Mouse (Mus musculus): ENCODE data around the gene Pmvk.

The Pmvk gene

DNA sequence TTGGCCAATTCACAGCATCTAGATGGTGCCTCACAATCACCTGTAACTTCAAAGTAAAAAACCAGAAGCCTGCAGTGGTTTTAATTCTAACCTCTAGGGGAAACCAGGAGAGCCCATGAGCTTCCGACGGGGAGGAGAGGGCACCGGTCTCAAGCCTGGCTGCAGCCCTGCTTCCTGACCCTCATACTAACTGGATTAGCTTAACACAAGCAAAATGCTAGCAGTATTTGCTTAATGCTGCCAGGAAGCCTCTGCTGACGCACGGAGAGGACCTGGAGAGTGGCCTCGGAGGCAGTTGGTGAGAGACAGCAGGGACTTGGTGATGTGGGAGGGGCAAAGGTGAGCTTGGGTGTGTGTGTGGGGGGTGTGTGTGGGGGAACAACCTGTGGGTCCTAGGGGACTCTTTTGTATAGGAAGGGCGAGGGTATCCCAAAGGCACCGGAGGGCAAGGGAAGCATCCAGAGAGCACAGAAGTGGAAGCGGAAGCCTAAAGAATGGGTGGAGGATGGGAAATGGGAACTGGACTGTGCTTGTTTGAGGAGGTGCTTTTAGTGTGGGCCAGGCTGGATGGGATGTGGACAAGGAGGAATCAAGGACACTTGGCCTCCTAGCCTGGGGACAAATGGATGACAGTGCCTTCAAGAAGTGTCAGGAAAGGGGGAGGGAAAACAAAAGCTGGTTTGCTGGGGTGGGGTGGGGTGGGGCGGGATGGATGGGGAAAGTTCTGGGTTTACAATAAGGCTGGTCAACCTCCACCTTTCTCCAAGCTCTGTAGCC lies at the start of gene Pmvk:
Gene Pmvk (plus strand): TSS at position 141 of the 777 bp plus-strand sequence.
- peak; percentile 84 for DNase-seq (ENCODE audit: low read depth, low spot score)

DNA sequence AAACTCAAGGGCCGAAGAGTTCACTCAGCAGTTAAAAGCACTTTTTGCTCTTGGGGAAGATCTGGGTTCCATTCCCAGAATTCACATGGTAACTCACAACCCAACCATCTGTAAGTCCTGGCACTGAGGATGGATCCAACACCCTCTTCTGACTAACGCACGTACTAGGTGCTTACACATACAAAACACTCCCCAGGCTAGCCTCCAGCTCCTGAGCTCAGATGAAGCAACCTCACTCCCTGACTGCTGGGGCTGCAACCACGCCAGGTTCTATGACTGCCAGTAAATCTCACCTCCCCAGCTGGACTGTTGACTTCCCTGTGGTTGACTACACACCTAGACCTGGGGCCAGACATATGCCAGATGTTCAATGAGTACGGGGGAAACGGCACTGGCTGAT lies 47.5 kb upstream of the Pmvk start:
- no peak for DNase-seq (ENCODE audit: low read depth, low spot score)

DNA sequence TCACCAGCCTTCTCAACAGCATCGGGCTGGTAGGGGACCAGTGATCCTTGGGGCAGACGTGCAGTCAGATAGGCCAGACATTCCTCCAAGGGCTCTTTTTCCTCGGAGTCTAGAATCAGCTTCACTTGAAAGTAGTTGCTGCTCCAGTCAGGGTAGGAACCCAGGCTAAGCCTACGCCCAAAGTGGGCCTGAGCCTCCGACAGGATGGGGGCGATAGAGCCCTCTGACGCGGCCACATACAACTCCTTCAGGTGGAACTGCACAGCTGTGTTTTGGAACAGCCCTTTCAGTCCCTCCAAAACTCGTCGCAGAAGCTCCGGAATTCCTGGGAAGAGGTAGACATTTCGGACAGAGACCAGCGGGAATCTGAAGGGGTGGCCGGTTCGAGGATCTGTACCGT lies 45.9 kb upstream of the Pmvk start:
- peak; percentile 65 for DNase-seq (ENCODE audit: low read depth, low spot score)

DNA sequence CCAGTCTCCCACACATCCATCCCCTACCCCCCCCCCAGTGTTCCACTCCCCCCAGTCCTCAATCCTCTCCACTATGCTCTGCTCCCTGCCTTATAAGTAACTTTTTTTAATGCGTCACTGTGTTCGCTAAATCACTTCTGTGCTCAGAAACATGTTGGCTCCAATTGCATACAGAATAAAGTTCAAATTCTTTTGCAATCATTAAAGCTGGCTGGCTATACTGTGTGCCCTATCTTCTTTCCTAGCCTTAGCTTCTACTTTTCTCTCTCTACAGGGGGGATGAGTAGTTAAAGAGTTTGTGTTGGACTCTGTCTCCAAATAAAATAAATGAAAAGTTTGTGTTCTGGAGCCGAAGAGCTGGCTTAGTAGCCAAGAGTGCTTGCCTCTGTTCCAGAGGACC lies 44.6 kb upstream of the Pmvk start:
- no peak for DNase-seq (ENCODE audit: low read depth, low spot score)

DNA sequence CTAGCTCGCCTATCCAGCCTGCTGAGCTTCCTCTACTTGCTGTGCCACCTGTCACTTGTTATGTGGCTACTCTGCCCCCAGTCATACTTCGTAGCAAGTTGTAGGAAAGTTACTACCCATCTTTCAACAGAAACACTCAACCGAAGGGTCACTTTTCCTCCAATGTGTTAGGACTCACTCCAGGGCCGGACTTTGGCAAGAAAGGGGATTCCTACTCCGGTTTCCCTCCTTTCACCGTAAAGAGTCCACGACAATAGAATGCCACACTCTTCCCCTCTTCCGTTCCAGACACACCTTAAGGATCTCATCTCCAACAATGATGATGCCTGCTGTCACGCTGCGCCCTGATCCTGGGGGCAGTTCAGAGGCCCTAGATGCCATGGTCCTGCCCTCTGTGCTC lies 43.5 kb upstream of the Pmvk start:
- DNase-seq (ENCODE audit: low read depth, low spot score) = no peak

DNA sequence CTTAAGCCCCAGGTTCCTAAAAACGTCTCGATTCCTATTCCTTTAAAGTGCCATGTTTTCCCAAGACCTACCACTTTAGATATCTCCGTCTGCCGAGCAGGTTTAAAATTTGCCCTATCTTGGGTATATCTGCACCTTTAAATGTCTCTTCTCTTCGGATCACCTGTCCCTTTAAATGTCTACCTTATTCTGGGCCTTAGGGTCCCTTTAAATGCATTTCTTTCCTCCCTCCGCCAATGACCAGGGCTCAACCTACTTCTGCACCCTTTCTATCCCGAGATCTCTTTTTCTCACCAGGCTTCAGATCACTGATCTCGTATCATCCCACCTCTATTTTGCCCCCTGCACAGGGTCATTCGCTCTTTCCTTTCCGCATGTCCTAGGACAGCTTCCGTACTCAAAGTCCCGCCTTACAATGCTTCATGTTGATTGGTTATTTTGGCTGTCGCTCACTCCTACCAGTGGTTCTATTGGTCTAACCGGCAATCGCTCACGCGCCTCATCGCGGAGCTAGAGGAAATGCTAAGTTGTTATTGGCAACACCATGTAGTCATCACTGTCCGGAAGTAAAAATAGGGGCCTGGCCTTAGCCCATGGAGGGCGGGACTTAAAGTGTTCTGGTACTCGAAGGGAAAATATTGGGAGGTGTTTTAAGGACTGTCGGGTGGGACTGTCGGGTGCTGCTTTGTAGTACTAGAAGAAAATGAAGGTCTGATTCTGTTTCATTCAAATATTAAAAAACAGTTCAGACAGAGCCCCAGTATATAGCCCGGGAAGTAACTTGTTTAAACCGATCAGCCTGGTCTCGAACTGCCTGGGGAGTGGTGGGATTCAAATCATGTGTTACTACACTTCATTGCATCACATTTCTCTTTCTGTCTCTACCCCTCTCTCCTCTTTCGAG lies 42.6 kb upstream of the Pmvk start, which contains the start of gene Flad1:
Gene Flad1 (minus strand): TSS at position 381 of the 904 bp plus-strand sequence.
- DNase-seq (ENCODE audit: low read depth, low spot score) = peak; percentile 100

DNA sequence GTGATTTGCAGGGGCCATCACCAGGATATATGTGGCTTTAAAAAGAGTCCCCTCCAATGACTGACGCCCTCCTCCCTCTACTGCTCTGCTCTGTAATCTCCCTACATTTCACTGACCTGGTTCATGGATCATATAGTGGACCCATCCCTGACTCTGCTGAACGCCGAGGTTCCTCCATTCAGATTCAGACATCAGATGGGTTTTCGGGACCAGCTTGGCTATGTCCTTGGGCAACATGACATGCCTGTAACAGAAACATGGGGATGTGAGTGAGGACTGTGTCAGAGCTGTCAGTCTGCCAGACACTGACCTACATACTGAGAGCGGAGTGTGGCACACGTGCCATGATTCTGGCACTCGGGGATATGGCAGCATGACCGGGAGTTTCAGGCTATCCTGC lies 38.2 kb upstream of the Pmvk start:
- DNase-seq (ENCODE audit: low read depth, low spot score) = no peak

DNA sequence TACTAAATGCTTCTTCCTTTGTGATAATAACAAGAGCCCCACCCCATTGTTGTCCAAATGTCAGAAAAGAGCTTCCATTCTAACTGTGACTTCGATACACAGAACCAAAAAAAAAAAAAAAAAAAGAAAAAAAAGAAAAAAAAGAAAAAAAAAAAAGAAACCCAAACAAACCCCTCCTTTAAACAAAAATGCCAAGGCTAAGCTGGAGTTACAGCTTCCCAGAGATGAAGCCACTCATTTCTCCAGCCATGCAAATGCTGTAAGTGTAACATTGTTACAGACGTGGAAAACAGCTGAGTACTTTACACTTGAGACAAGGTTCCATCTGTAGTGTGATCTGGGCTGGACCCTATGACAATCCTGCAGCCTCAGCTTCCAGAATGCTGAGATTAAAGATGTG lies 37.2 kb upstream of the Pmvk start:
- DNase-seq (ENCODE audit: low read depth, low spot score) = no peak

DNA sequence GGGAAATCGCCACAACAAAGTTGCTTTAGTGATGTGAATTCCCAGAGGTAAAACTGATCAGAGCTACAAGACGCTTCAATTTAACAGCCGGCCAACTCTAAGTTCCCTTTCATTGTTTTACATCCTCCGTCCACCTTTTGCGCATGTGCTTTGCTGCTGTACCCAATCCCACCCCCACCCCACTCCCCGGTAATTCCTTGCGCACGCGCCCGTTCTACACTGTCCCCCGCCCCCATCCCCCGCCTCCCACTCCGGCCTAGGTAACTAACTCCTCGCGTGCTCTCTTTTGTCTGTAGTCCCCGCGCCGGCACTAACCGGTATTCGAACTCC lies 36.5 kb upstream of the Pmvk start:
- no peak for DNase-seq (ENCODE audit: low read depth, low spot score)

DNA sequence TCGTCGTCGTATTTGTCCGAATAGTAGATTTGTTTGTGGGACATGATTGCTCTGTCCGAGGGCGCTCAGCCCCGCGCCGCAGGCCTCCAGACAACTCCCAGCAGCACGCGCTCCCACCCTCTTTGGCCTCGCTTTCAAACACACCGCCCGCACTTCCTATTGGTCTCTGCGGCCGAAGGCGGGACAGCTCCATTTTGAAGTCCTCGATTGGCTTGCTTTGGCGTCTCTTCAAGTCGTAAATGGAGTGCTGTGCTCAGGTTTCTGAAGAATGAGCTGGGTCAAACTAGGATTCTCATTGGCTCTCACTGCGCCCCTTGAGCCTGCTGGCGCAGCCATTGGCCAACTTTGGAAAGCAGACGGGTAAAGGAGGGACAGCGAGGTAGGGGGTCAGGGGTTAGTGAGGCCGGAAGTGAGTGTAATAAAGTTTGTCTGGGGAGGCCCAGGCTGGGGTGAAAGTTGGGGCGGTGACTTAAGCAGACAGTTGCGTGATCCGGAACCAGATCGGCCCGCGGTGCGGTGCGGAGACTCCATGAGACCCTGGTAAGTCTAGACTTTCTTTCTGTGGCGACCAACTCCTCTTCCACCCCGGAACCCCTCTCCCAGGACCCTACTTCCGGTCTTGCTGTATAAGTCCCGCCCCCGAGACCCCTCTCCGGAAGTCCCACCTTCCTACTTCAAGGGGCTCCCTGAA lies 36.0 kb upstream of the Pmvk start, which contains the start of the genes Cks1b and Shc1:
Gene Cks1b (minus strand): TSS at position 214 of the 691 bp plus-strand sequence.
Gene Shc1 (plus strand): TSS at position 274 of the 691 bp plus-strand sequence.
- peak; percentile 100 for DNase-seq (ENCODE audit: low read depth, low spot score)

DNA sequence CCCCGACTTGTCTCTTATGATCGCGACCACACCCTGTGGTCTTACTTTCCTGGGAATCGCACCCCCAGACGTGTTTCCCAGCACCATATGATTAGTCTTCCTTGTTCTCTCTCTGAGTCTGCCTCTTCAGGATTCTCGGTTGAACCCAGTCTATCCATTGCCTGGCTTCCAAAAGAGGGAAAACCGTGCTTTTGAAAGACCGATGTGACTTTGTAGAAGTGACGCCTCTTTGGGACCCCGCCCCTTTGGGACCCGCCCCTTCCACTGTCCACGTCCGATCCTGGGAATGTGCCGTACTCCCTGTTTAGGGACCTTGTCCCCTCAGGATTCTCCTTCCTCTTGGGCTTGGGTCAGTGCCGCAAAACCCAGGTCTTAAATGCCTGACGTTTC lies 35.5 kb upstream of the Pmvk start:
- DNase-seq (ENCODE audit: low read depth, low spot score) = peak; percentile 85

DNA sequence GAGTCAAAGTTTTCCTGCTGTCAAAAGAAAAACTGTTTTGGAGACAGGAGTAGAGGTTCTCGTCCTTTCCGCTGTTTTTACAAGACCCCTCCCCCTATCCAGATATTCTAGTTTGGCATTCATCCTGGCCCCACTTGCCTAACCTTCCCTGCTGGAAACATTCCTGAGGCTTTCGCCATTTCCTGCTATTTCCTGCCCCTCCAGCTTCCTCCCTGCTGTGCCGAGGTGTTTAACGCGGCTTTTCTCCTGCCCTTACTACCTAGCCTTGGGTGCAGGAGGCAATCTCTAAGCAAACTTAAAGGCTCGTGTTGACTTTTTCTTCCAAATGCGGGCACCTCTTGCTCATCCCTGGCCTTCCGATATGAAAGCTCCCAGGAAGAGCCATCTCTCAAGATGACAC lies 34.8 kb upstream of the Pmvk start:
- peak; percentile 87 for DNase-seq (ENCODE audit: low read depth, low spot score)

DNA sequence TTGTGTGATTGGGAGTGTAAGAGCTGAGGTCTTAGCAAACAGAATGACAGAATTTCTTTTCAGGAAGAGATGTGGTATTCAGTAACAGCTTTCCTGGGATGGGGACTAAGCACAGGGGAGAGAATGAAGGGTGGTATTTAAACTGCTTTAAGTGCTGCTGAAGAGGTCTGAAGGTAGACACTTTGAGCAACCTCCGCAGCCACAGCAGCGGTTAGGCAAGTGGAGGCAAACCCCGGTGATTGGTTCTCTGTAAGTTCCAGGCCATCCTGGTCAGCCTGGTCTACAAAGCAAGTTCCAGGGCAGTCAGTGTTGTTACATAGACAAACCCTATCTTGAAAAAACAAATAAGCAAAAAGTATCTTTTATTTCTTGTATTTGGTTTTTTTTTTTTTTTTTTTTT lies 34.4 kb upstream of the Pmvk start:
- DNase-seq (ENCODE audit: low read depth, low spot score) = no peak

DNA sequence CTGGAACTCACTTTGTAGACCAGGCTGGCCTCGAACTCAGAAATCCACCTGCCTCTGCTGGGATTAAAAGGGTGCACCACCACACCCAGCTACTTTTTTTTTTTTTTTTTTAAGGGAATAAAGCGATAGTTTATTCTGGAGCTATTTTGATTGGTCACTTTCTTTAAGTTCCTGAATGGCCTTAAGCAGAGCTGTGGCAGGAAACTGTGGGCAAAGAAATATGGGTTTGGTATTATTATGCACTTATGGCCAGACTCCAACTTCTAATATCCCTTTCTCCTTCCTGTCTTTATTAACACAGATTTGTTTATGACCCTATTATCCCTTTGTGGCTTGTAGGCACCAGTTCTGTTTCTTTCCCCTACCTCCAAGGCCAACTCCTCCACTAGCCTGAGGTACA lies 33.9 kb upstream of the Pmvk start:
- no peak for DNase-seq (ENCODE audit: low read depth, low spot score)

DNA sequence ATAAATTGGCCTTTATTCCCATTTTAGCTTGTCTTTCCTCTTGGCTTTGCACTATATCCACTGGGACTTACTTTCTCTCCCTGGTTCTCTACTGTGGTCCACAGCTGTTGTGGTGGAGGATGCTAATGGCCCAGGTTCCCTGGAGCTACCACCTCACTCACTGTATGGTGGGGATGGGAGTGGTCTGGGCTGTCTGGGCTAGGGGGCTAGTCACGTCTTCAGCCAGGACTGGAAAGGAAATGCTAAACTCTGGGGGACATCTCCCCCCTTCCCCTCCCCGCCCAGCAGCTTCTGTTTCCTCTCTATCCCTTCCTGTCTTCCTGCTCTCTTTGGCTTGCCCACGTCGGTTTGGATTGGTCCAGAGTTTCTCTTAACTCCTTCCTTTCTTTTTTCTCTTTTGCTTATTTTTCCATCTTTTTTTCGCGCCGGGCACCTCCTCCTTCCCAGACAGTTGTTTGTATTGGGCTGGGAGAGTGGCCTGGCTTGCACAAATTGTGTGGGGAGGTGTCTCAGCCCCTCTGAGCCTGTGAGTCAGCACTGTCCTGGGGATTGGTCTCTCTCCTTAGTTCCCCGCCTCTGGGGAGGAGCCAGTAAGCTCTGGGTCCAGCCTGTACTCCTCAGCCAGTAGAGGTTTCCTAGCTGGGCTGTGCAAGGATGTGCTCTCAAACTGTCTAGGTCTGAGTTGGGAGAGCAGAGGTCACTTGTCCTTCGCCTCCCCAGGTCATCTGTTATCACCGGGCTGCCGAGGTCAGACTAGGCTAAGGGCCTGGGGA lies 33.2 kb upstream of the Pmvk start:
- peak; percentile 86 for DNase-seq (ENCODE audit: low read depth, low spot score)

DNA sequence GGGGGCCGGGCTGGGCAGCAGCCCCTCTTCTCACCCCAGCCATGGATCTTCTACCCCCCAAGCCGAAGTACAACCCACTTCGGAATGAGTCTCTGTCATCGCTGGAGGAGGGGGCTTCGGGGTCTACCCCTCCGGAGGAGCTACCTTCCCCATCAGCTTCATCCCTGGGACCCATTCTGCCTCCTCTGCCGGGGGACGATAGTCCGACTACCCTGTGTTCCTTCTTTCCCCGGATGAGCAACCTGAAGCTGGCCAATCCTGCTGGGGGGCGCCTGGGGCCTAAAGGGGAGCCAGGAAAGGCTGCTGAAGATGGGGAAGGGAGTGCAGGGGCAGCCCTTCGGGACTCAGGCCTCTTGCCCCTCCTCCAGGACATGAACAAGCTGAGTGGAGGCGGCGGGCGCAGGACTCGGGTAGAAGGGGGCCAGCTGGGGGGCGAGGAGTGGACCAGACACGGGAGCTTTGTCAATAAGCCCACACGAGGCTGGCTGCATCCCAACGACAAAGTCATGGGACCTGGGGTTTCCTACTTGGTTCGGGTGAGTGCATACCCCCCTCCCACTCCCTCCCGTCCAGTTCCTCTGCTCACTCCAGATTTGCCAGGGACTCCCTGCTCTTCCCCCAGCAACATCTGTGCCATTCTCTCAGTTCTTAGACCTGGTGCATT lies 32.4 kb upstream of the Pmvk start:
- DNase-seq (ENCODE audit: low read depth, low spot score) = no peak

DNA sequence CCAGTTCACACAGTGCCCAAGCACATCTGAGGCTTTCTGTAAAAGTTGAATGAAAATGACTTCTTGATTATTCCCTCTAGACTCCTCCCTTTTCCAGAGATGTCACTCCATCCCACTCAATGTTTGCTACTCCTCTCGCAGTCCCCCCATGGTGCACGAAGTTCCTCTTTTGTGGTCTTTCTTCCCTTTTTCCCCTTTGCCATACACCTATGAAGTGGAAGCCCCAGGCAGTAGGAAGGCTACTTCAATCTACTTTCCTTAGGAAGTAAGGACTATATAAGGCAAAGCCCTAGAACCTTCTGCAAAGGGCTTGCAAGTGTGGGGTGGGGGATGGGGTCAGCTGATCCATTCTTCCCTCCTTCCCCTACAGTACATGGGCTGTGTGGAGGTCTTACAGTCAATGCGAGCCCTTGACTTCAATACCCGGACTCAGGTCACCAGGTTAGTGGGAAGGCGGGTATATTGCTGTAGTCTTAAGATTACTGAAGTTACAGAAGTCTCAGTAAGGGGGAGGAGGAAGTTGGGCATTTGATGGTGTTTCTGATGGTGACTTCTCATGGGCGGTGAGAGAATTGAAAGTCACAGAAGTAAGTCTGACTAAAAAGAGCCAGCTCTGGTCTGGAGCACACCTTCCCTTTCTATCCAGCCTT lies 31.7 kb upstream of the Pmvk start:
- no peak for DNase-seq (ENCODE audit: low read depth, low spot score)

DNA sequence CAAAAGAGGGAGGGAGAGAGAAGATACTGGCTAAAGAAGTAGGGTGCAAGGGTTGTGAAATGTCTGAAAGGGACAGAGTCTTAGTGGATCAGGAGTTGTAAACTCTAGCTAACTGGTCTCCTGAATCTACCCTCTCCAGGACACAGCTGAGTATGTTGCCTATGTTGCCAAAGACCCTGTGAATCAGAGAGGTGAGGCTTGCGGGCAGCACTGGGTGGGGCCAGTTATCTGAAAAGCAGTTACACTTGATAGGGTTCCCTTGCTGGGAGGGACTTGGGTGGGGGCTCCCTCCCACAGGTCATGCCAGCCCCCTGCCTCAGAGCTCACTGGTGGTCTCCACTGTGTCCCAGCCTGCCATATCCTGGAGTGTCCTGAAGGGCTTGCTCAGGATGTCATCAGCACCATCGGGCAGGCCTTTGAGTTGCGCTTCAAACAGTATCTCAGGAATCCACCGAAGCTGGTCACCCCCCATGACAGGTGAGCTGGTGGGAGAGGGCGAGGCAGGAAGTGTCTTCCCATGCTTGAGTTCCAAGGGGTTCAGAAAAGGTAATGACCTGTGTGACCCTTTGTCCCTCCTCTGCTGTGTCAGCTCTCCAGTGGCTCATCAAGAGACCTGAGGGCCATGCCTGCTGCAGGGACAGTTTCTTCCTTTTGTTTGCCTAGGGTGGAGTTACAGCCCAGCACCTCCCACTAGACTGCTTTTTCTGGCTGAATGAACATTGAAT lies 29.8 kb upstream of the Pmvk start:
- DNase-seq (ENCODE audit: low read depth, low spot score) = no peak

DNA sequence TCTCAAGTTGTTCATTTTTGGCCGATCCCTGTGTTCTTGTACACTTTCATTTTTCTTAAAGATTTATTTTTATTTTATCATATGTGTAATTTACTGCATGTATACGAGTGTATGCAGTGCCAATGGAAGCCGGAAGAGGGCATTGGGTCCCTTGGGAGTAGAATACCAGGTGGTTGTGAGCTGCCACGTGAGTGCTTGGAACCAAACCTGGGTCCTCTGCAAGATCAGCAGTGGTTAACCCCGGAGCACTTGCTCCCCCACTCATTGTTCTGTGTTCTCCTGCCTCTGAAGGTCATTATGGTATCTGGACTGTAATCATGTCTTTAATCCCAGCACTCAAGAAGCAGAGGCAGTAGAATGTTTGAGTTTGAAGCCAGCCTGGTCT lies 29.2 kb upstream of the Pmvk start:
- peak; percentile 50 for DNase-seq (ENCODE audit: low read depth, low spot score)

DNA sequence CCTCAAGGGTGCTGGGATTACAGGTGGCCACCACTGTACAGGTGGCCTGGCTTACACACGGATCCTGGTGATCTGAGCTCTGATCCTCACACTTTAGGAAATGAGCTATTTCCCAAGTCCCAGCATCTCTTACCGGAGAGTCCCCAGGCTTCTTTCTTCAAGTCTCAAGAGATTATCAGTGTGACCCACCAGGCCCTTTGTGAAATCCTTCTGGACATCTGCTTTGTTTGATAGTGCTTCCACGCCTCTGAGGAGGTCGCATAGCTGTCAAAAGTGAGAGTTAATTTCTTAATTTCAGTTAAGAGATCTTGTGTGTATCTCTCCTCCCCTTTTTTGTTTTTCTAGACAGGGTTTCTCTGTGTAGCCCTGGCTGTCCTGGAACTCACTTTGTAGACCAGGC lies 28.5 kb upstream of the Pmvk start:
- no peak for DNase-seq (ENCODE audit: low read depth, low spot score)
